Mouse (Mus musculus) megakaryocyte-erythroid progenitor cell, adult 5-6 weeks (primary cell): ENCODE measurements around the gene Gm8773. TPM values are rescaled to one million over a fixed set of nuclear protein-coding genes. Genes with fewer than 3 reads are reported as not detected.

Source experiments
- ATAC-seq: replicated peaks from 2 replicates; pipeline ENCODE4 v1.8.0; 2016; ENCODE audit warnings: mild to moderate bottlenecking, inconsistent platforms; ENCODE audit not compliant: severe bottlenecking, poor library complexity, low FRiP score, low TSS enrichment
- total RNA-seq, 2 experiments: library from RNA; stranded (forward) in 1 of 2; stranded (reverse) in 1 of 2; fragments of 200-1000, 215-1000 nt in 1 of 2; fragments of >200 nt in 1 of 2; fragmentation: Nextera tagmentation in 1 of 2; gene quantifications; 2 replicates each; pipeline ENCODE4 v1.2.3; 2014 to 2017

Gm8773 gene
- not detected in 2 replicates for total RNA-seq (2014; fragmentation: Nextera tagmentation)
- not detected in 2 replicates for total RNA-seq (2017)

- peak; percentile 83; the same call in 1 of the 2 replicates for ATAC-seq
These were observed at the start of gene Gm8773 for GRCm38 (mm10) chr5:5573749-5574317. Gm8773 (plus strand) TSS chr5:5573799.

- no peak for ATAC-seq
These were observed 39.8 kb upstream of the Gm8773 start for GRCm38 (mm10) chr5:5533656-5534420.

DNA sequence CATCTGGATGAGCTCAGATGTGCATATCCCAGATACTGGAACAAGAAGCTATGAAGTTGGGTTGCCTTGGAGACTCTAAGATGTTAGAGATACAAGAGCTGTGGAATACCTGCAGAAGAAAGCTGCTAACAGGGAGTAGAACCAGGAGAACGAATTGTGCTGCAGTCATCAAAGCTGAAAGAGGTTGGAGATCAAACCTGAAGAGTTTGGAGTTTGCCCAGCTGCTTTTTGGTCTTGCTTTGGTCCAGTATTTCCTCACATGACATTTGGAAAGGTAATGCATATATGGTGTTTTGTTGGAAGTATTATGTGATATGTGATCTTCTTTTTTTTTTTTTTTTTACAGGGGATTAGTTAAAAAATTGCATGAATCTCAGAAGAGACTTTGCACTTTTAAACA is 37.5 kb upstream of the Gm8773 start:
- ATAC-seq, result no peak

DNA sequence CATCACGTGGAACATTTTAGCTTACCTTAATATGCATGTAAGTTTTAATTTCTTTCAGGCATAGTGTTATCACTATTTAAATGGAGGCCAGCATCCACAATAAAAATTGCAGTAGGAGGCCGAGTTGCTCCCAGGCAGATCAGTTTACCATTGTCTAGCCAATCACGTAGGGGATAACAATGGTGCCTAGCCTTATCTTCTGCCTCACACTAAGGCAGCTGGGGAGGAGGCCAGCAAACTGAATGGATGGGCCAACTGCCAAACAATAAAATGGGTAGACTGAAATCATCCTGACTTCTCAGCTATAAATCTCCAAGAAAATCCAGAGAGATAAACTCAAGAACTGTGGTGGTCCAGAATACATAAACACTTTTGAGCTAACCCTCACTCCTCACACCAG is 33.8 kb upstream of the Gm8773 start:
- ATAC-seq, result peak; percentile 98

DNA sequence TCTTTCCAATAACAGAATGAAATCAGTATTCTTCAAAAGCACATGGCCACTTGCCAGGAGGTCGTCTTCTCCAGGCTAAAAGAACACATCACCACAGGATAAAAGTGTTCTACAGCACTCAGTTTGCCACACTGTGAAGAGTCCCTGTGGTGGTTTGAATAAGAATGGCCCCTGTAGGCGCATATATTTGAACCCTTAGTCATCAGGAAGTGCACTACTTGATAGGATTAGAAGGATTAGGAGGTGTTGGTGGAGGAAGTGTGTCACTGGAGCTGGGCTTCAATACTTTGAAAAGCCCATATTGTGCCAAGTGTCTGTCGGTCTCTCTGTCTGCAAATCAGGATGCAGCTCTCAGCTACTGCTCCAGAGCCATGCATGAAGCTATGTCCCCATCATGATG is 33.2 kb upstream of the Gm8773 start:
- peak; percentile 39; the same call in 1 of the 2 replicates for ATAC-seq

- ATAC-seq, result 0 out of 2 replicates have a peak, but pooled peaks have one; percentile 30
These were observed 22.5 kb upstream of the Gm8773 start for GRCm38 (mm10) chr5:5551110-5551509.

GRCm38 (mm10) chr5:5559079-5559740 is 14.4 kb upstream of the Gm8773 start, which contains the start of gene Gtpbp10:
Gtpbp10 (minus strand) TSS chr5:5559538.
- ATAC-seq, result peak; percentile 99

DNA sequence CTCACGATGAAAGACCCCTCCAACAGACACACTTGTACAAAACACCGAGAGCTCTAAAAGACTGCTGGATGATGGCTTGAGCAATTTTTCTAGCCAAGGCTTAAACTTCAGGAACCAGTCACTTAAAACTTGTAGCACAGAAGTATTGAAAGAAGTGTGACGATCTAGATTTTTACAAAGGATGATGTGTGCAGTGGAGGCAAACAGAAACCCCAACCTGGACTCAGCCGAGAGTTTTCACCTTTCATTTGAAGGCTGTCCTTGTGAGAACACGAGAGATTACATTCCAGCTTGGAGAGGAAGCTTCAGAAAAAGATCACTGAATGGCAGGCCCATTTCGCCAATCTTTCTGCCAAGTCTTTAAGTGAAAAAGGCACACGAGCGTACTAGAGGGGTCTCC is 13.8 kb upstream of the Gm8773 start:
- no peak for ATAC-seq

DNA sequence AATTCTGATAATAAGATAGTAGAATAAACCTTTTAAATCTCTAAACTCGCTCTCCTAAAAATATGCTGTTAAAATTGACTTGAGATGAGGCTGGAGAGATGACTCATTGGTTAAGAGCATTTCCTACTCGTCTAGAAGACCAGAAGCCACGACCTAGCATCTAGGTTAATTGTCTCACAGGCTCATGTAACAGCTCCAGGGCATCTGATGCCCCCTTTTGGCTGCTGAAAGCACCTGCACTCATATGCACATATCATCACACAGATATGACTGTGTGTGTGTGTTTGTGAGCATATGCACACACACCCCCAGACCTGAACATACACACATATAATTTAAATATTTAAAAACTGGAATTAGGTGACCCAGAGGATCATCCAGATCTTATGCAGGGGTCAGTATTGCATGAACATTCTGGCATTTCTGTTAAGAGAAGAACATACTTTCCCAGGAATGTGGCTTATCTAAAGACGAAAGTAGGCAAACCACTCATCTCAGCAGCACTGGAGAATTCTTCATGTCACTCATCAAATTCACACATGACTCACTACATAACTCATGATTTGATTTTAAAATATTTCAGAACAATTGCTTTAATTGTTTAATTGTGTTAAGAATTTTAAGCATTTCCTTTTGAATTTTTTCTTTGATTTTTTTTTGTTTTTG is 12.4 kb upstream of the Gm8773 start:
- ATAC-seq, result peak; percentile 43

- no peak for ATAC-seq
These were observed 11.2 kb upstream of the Gm8773 start for GRCm38 (mm10) chr5:5562435-5562834.

GRCm38 (mm10) chr5:5587686-5588085 is 14.1 kb downstream of the Gm8773 start:
- no peak for ATAC-seq

DNA sequence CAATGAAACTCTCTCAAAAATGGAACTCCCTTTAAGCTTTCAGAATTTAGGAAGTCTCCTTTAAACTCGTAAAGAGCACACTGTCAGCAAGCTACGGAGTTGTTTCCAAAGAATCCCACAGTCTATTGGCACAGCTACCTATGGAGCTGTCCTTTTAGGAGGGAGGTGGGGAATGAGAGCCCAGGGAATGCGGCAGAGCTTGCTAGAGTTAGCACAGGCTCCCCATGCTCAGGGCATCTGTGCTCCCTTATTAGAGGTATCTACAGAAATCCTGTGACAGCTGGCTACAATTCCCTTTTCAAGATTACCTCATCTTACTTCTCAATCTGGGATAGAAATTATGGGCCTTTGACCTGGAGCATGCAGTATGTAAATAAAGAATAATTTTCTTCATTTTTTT is 36.9 kb downstream of the Gm8773 start:
- ATAC-seq, result no peak

DNA sequence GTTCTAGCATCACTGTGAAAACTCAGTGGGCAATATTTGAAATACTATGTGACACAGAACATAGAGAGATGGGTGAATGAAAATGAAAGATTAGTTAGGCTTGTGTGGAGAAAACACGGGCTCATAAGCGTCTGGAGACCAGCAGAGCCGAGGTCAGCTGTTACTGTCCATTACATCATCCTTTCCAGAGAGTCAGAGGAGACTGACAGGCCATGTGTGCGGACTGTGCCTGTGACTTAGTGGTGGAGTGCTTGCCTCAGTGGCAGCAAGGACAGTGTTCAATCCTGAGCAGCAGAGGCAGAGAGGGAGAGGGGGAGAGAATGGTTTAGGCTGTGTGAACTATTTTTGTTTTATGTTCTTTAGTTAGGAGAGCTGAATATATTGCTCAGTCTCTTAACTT is 44.7 kb downstream of the Gm8773 start:
- ATAC-seq, result no peak

- no peak for ATAC-seq
These were observed 51.9 kb downstream of the Gm8773 start for GRCm38 (mm10) chr5:5625491-5625890.

Other genes with a start within 250 kb of the Gm8773 start
- 0.11 TPM in 1 of 2 replicates, not detected in the other for gene Cdk14, start 153.5 kb upstream of the Gm8773 start, total RNA-seq (2014; fragmentation: Nextera tagmentation)
- 0.23 and 0.57 TPM in 2 replicates for gene Cdk14, start 153.5 kb upstream of the Gm8773 start, total RNA-seq (2017)
- not detected in 2 replicates for gene 1700015F17Rik, start 94.7 kb upstream of the Gm8773 start, total RNA-seq (2014; fragmentation: Nextera tagmentation)
- not detected in 2 replicates for gene 1700015F17Rik, start 94.7 kb upstream of the Gm8773 start, total RNA-seq (2017)
- 0.52 and 2.0 TPM in 2 replicates for gene Cldn12, start 58.8 kb upstream of the Gm8773 start, total RNA-seq (2014; fragmentation: Nextera tagmentation)
- 1.6 and 3.4 TPM in 2 replicates for gene Cldn12, start 58.8 kb upstream of the Gm8773 start, total RNA-seq (2017)
- gene Gtpbp10, start 14.3 kb upstream of the Gm8773 start, total RNA-seq (2014; fragmentation: Nextera tagmentation), result 23.4 and 29.9 TPM in 2 replicates
- 28.9 and 49.6 TPM in 2 replicates for gene Gtpbp10, start 14.3 kb upstream of the Gm8773 start, total RNA-seq (2017)
- gene Cfap69, start 90.4 kb downstream of the Gm8773 start, total RNA-seq (2014; fragmentation: Nextera tagmentation), result not detected in 2 replicates
- gene Cfap69, start 90.4 kb downstream of the Gm8773 start, total RNA-seq (2017), result not detected in 2 replicates
- gene Steap2, start 120.8 kb downstream of the Gm8773 start, total RNA-seq (2014; fragmentation: Nextera tagmentation), result not detected in 2 replicates
- gene Steap2, start 120.8 kb downstream of the Gm8773 start, total RNA-seq (2017), result not detected in 2 replicates
- gene Steap1, start 175.5 kb downstream of the Gm8773 start, total RNA-seq (2014; fragmentation: Nextera tagmentation), result not detected in 2 replicates
- not detected in 2 replicates for gene Steap1, start 175.5 kb downstream of the Gm8773 start, total RNA-seq (2017)